Mouse (Mus musculus): Measurements from ENCODE around the gene Armc10. TPM values are rescaled to one million over a fixed set of nuclear protein-coding genes. Genes with fewer than 3 reads are reported as not detected.

Armc10 gene
- polyA plus RNA-seq, 1 experiment from 2014 or later, result 75.4 TPM

- WGBS, result under 1% methylated on average over 25 of the region's 25 CpGs
- ATAC-seq (ENCODE audit: low FRiP score), result no peak
Measured at GRCm38 (mm10) chr5:21646133-21646491, 499 bp downstream of the Armc10 start.

GRCm38 (mm10) chr5:21650736-21651135 is 5.1 kb downstream of the Armc10 start:
- no peak overlapping the region for H3K27ac ChIP-seq
- ATAC-seq (ENCODE audit: low FRiP score), result no peak
- H3K9ac ChIP-seq, result no peak overlapping the region
- H3K9me3 ChIP-seq, result no peaks in the 10 kb centered on the region
- H3K4me2 ChIP-seq, result no peak overlapping the region
- WGBS, result 81% methylated on average over 2 of the region's 2 CpGs
- H3K27me3 ChIP-seq, result no peaks in the 10 kb centered on the region
- H3K4me1 ChIP-seq, result peaks cover 11% of the 10 kb centered on the region
- no peak overlapping the region for H3K4me3 ChIP-seq (replicated peaks)
- H3K36me3 ChIP-seq (replicated peaks), result peaks cover 65% of the 10 kb centered on the region

More at GRCm38 (mm10) chr5:21646133-21646491, 499 bp downstream of the Armc10 start:
- peaks cover 33% of the 10 kb centered on the region for H3K36me3 ChIP-seq (replicated peaks)
- peaks cover 10% of the 10 kb centered on the region for H3K27me3 ChIP-seq
- H3K9ac ChIP-seq, result peak overlapping the region; percentile 92
- peak overlapping the region; percentile 96 for H3K27ac ChIP-seq
- H3K4me2 ChIP-seq, result peak overlapping the region; percentile 84
- H3K9me3 ChIP-seq, result no peaks in the 10 kb centered on the region
- H3K4me1 ChIP-seq, result peaks cover 18% of the 10 kb centered on the region
- H3K4me3 ChIP-seq (replicated peaks), result peak overlapping the region; percentile 92

GRCm38 (mm10) chr5:21651885-21652612 is 6.4 kb downstream of the Armc10 start:
- Histone ChIP-seq H3K4me3 (replicated peaks) (no peak overlapping the region), H3K9ac (no peak overlapping the region), H3K36me3 (replicated peaks) (peaks cover 72% of the 10 kb centered on the region), H3K4me2 (no peak overlapping the region), H3K9me3 (no peaks in the 10 kb centered on the region), H3K27me3 (no peaks in the 10 kb centered on the region), H3K4me1 (peaks cover 5% of the 10 kb centered on the region), H3K27ac (no peak overlapping the region)
- ATAC-seq (ENCODE audit: low FRiP score), result no peak
- WGBS, result 94% methylated on average over 7 of the region's 7 CpGs

- Histone ChIP-seq H3K4me1 (peaks cover 3% of the 10 kb centered on the region), H3K27me3 (no peaks in the 10 kb centered on the region), H3K4me2 (no peak overlapping the region), H3K9me3 (no peaks in the 10 kb centered on the region), H3K4me3 (replicated peaks) (no peak overlapping the region), H3K36me3 (replicated peaks) (peaks cover 78% of the 10 kb centered on the region), H3K27ac (0 out of 2 replicates have a peak overlapping the region, but pooled peaks have one; percentile 9), H3K9ac (no peak overlapping the region)
- ATAC-seq (ENCODE audit: low FRiP score), result no peak
- WGBS, result 91% methylated on average over 9 of the region's 9 CpGs
Measured at GRCm38 (mm10) chr5:21656912-21657311, 11.3 kb downstream of the Armc10 start.

- no peak for ATAC-seq (ENCODE audit: low FRiP score)
- Histone ChIP-seq H3K9me3 (no peaks in the 10 kb centered on the region), H3K4me1 (peaks cover 3% of the 10 kb centered on the region), H3K4me3 (replicated peaks) (no peak overlapping the region), H3K27me3 (no peaks in the 10 kb centered on the region), H3K27ac (peak overlapping the region; percentile 51), H3K9ac (no peak overlapping the region), H3K36me3 (replicated peaks) (peaks cover 76% of the 10 kb centered on the region), H3K4me2 (no peak overlapping the region)
- WGBS, result 91% methylated on average over 6 of the region's 6 CpGs
Measured at GRCm38 (mm10) chr5:21658038-21658437, 12.4 kb downstream of the Armc10 start.

- Histone ChIP-seq H3K4me3 (replicated peaks) (no peak overlapping the region), H3K9ac (peak overlapping the region; percentile 1; the same call in 1 of the 2 replicates), H3K9me3 (no peaks in the 10 kb centered on the region), H3K27ac (peak overlapping the region; percentile 51; the same call in 1 of the 2 replicates), H3K27me3 (no peaks in the 10 kb centered on the region), H3K36me3 (replicated peaks) (peaks cover 77% of the 10 kb centered on the region), H3K4me1 (peaks cover 3% of the 10 kb centered on the region), H3K4me2 (no peak overlapping the region)
- 55% methylated on average over 11 of the region's 11 CpGs for WGBS
- peak; percentile 79 for ATAC-seq (ENCODE audit: low FRiP score)
Measured at GRCm38 (mm10) chr5:21658623-21659395, 13.2 kb downstream of the Armc10 start.

- Histone ChIP-seq H3K4me3 (replicated peaks) (no peak overlapping the region), H3K27ac (peak overlapping the region; percentile 46; the same call in 1 of the 2 replicates), H3K9ac (no peak overlapping the region), H3K27me3 (no peaks in the 10 kb centered on the region), H3K4me1 (peaks cover 3% of the 10 kb centered on the region), H3K4me2 (no peak overlapping the region), H3K9me3 (no peaks in the 10 kb centered on the region), H3K36me3 (replicated peaks) (peaks cover 87% of the 10 kb centered on the region)
- ATAC-seq (ENCODE audit: low FRiP score), result no peak
- 81% methylated on average over 6 of the region's 6 CpGs for WGBS
Measured at GRCm38 (mm10) chr5:21660850-21661249, 15.2 kb downstream of the Armc10 start.

- H3K27me3 ChIP-seq, result no peaks in the 10 kb centered on the region
- WGBS, result 92% methylated on average over 11 of the region's 11 CpGs
- H3K4me3 ChIP-seq (replicated peaks), result no peak overlapping the region
- H3K9ac ChIP-seq, result no peak overlapping the region
- no peak for ATAC-seq (ENCODE audit: low FRiP score)
- H3K9me3 ChIP-seq, result no peaks in the 10 kb centered on the region
- H3K4me1 ChIP-seq, result peaks cover 8% of the 10 kb centered on the region
- H3K4me2 ChIP-seq, result no peak overlapping the region
- H3K27ac ChIP-seq, result no peak overlapping the region
- H3K36me3 ChIP-seq (replicated peaks), result peaks cover 69% of the 10 kb centered on the region
Measured at GRCm38 (mm10) chr5:21663081-21663480, 17.5 kb downstream of the Armc10 start.

GRCm38 (mm10) chr5:21667191-21668137 is 21.9 kb downstream of the Armc10 start:
- WGBS, result 62% methylated on average over 8 of the region's 8 CpGs
- Histone ChIP-seq H3K9me3 (no peaks in the 10 kb centered on the region), H3K9ac (0 out of 2 replicates have a peak overlapping the region, but pooled peaks have one; percentile 1), H3K4me2 (no peak overlapping the region), H3K27ac (no peak overlapping the region), H3K4me1 (0 out of 2 replicates have a peak, but pooled peaks cover 5% of the 10 kb centered on the region), H3K4me3 (replicated peaks) (no peak overlapping the region), H3K27me3 (no peaks in the 10 kb centered on the region), H3K36me3 (replicated peaks) (peaks cover 43% of the 10 kb centered on the region)
- no peak for ATAC-seq (ENCODE audit: low FRiP score)

- Histone ChIP-seq H3K27me3 (no peaks in the 10 kb centered on the region), H3K4me3 (replicated peaks) (no peak overlapping the region), H3K9me3 (no peaks in the 10 kb centered on the region), H3K4me1 (0 out of 2 replicates have a peak, but pooled peaks cover 8% of the 10 kb centered on the region), H3K36me3 (replicated peaks) (peaks cover 32% of the 10 kb centered on the region), H3K4me2 (no peak overlapping the region), H3K27ac (no peak overlapping the region), H3K9ac (no peak overlapping the region)
- 98% methylated on average over 2 of the region's 2 CpGs for WGBS
- no peak for ATAC-seq (ENCODE audit: low FRiP score)
Measured at GRCm38 (mm10) chr5:21669307-21669706, 23.7 kb downstream of the Armc10 start.

GRCm38 (mm10) chr5:21672812-21673635 is 27.4 kb downstream of the Armc10 start:
- Histone ChIP-seq H3K36me3 (replicated peaks) (peaks cover 52% of the 10 kb centered on the region), H3K4me3 (replicated peaks) (no peak overlapping the region), H3K27me3 (no peaks in the 10 kb centered on the region), H3K9me3 (no peaks in the 10 kb centered on the region), H3K27ac (no peak overlapping the region), H3K4me1 (0 out of 2 replicates have a peak, but pooled peaks cover 3% of the 10 kb centered on the region), H3K4me2 (no peak overlapping the region), H3K9ac (0 out of 2 replicates have a peak overlapping the region, but pooled peaks have one; percentile 1)
- no peak for ATAC-seq (ENCODE audit: low FRiP score)
- 67% methylated on average over 23 of the region's 23 CpGs for WGBS
